Mouse (Mus musculus) small intestine, adult 2 months (tissue): ENCODE results near the gene Gm49336.

ENCODE experiments used
- CTCF ChIP-seq: fragments of 200-500 bp; IDR thresholded peaks from 2 replicates; pipeline ENCODE4 v1.5.1; 2012; ENCODE audit warnings: low read depth, mild to moderate bottlenecking, control low read depth, inconsistent platforms, low read length, moderate library complexity, mixed read lengths; ENCODE audit not compliant: insufficient replicate concordance, insufficient read length; ENCODE audit errors: extremely low read depth
- POLR2A ChIP-seq: fragments of 200-500 bp; IDR thresholded peaks from 2 replicates; pipeline ENCODE4 v1.6.1; 2012; ENCODE audit warnings: low read depth, mild to moderate bottlenecking, control low read depth, inconsistent platforms, low read length, moderate library complexity

GRCm38 (mm10) chr14:60286194-60286863 is 35.0 kb upstream of the Gm49336 start:
- no peak for TF ChIP-seq CTCF
- no peak for TF ChIP-seq POLR2A
